Mouse (Mus musculus) cortical plate, adult 2 months (tissue): ENCODE measurements around the gene Itpr2.

Source experiments
- CTCF ChIP-seq: fragments of 200-500 bp; IDR thresholded peaks from 2 replicates; pipeline ENCODE4 v1.5.1; 2011; ENCODE audit warnings: mild to moderate bottlenecking, control low read depth, low read length; ENCODE audit not compliant: insufficient read depth; ENCODE audit errors: extremely low read depth
- POLR2A ChIP-seq: fragments of 200-500 bp; IDR thresholded peaks from 2 replicates; pipeline ENCODE4 v1.6.1; 2011; ENCODE audit warnings: mild to moderate bottlenecking, low read length, control low read depth; ENCODE audit not compliant: insufficient read depth; ENCODE audit errors: extremely low read depth

DNA sequence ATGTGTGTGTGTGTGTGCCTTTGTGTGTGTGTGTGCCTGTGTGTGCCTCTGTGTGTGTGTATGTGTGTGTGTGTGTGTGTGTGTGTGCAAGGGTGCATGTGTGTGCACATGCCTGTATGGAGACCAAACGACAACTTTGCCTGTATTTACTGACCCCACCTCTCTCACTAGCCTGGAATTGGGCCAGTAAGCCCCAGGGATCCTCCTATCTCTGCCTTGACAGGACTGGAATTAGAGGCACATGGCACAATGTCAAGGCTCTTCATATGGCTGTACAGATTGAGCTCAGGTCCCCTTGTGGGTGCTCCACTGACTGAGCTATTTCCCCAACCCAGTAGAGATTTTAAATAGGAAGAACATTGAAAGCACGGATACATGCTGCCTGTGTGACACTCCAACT is 198.7 kb downstream of the Itpr2 start:
- no peak for TF ChIP-seq POLR2A
- no peak for TF ChIP-seq CTCF
